Mouse (Mus musculus): ENCODE measurements around the gene Stard5.

Stard5 gene

DNA sequence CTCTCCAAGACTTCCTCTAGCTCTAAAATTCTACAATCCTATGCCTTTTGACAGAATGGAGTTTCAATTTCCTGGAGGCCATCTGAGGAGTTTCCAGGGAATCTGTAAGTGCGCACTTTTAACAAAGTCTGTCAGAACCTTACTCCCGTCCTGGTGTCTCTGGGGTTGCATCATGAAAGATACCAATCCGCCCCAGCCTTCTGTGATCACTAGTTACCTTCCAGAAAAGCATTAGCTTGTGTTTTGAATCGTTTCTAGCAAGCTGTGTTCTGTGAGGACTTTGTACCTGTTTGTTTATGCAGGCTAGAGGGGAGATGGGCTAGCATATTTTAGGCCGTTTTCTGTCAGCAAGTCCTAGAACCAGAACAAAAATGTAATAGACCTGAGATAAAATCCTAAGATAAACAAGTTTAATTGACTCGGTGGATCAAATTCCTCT lies 942 bp downstream of the Stard5 start:
- in situ Hi-C loops (cut with MboI, MseI) = no loop called here

- in situ Hi-C loops (cut with MboI, MseI) = no loop called here
Observed at GRCm38 (mm10) chr7:83633856-83634255, 2.1 kb downstream of the Stard5 start.

DNA sequence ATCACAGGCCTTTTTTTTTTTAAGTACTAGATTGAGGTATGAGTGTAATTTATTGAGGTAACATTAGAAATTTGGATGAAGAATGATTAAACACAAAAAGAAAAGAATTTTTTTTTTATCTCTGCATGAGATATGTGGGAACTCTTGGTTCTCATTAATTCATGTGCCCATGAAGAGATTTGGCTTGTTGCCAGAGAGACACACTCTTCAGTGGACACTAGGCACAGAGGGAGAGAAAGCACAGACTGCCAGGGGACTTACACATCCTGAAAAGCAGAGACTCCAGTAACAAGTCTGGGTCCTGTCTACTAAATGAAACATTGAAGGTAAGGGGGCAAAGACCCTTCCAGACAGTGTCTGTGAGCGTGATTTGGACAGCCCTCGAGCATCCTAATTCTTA lies 4.0 kb downstream of the Stard5 start:
- in situ Hi-C loops (cut with MboI, MseI) = no loop called here

DNA sequence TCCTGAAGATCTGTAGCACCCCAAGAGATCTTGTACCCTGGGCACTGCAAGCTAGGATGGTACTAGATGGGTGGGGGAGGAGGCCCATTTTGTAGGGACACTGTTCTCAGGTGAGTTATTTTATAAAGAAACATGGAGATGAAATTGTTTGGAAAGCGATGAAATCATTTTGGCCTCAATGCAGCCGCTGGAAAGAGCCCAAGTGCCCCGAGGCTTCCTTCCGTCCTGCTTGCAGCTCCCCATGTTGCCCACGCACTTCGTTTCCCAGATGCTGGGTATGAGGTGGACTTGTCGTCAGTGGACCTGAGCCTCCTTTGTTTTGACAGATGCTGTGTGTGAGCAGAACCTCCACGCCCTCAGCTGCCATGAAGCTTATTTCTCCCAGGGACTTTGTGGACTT lies 4.7 kb downstream of the Stard5 start:
- in situ Hi-C loops (cut with MboI, MseI) = no loop called here

GRCm38 (mm10) chr7:83637781-83638583 lies 6.2 kb downstream of the Stard5 start:
- in situ Hi-C loops (cut with MboI, MseI) = no loop called here

GRCm38 (mm10) chr7:83639084-83639483 lies 7.3 kb downstream of the Stard5 start:
- in situ Hi-C loops (cut with MboI, MseI) = no loop called here

DNA sequence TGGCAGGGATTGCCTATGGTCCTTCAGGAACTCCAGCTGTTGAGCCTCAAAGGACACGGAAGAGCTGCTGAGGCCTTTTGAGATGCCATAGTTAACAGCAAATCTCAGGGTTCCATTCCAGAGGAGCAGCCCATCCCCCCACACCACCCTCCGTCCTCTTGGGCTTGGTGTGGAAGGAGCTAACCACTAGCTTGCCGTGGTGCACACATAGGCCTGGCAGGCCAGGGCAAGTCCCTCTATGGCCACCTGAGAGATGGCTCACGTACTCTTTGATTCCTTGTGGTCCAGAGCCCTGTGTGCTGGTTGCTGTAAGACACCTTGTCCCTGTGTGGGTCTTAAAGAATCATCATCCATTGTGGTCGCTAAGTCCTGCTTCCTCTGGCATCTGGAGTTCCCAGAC lies 8.8 kb downstream of the Stard5 start:
- in situ Hi-C loops (cut with MboI, MseI) = loop anchor here (10.0 kb wide), 2 partner anchors 534 to 986 kb away; no protein-coding TSS in a partner anchor

DNA sequence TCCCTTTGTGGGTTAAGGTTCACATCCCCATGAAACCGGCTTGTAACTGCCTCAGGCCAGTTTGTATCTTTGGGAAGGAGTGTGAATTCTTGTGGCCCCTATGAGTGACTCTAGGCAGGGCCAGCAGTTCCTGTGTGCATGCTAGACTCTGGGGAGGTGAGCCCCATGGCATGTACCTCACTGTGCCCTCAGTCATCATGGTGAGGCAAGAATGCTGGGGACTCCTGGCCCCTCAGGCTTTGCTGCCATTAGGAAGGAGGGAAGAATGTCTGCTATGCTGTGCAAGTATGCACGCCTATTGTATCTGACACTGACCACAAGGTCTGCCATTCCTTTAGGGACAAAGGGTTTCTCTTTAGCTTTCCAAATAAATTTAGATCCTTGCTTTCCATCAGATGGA lies 9.4 kb downstream of the Stard5 start:
- in situ Hi-C loops (cut with MboI, MseI) = loop anchor here (10.0 kb wide), 2 partner anchors 534 to 986 kb away; no protein-coding TSS in a partner anchor

DNA sequence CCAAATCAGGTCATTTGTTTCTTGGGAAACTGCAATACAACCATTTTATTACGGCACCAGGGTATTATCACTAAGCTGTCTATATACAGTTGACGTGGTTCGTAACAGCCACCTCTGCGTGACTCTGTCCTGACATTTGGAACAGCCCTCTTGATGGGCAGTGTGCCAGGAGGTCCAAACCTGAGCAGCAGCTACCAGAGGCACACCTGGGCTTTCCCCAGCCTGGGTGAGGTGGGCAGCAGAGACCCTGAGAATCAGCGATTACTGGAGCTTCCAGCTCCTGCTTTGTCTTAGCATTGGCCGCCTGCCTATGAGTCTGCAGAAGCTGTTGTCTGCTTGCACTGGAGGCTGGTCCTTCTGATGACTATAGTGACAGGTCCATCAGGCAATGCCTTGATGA lies 11.8 kb downstream of the Stard5 start:
- in situ Hi-C loops (cut with MboI, MseI) = loop anchor here (10.0 kb wide), 2 partner anchors 531 to 989 kb away; no protein-coding TSS in a partner anchor

DNA sequence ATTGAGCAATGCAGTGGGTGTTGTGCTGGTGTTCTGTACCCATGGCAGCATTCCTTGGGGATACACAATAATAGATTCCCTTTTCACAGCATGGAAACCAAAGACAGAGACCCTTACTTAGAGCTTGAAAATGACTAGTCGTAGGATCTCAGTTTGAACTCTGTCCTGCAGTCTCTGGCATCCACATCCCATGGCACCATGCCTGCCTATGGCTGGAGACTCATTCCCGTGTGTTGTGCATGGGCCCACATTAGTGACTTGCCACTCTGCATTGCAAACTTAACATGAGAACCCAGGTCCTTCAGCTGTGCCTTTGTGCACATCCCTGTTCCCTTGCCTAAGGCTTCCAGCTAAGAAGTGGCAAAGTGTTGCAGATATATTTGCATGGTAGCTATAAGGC lies 13.0 kb downstream of the Stard5 start:
- in situ Hi-C loops (cut with MboI, MseI) = loop anchor here (10.0 kb wide), 2 partner anchors 530 to 990 kb away; no protein-coding TSS in a partner anchor

DNA sequence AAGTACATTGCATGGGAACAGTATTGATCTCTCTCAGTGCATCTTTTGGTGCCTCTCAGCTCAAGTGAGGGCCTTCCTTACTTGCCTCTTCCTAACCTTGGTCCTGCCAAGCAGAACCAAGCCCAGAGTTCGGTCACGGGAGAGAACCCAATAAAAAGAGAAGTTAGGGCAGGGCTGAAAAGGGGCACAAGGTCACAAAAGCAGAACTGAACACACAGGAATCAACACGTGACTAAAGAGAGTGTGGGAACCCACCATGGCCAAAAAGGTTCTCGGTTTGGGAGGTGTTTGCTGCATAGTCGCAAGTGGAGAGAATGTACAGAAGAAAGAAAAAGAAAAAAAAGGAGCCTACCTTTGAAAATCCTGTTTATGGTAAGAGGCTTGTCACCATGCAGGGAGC lies 13.7 kb downstream of the Stard5 start:
- in situ Hi-C loops (cut with MboI, MseI) = loop anchor here (10.0 kb wide), 2 partner anchors 529 to 991 kb away; no protein-coding TSS in a partner anchor

GRCm38 (mm10) chr7:83648807-83649206 lies 17.0 kb downstream of the Stard5 start:
- in situ Hi-C loops (cut with MboI, MseI) = loop anchor here (10.0 kb wide), 2 partner anchors 526 to 994 kb away; no protein-coding TSS in a partner anchor

- in situ Hi-C loops (cut with MboI, MseI) = loop anchor here (5.0 kb wide), 1 partner anchor 232 kb away; the partner anchor contains the start of genes Mesd and Tlnrd1
Observed at GRCm38 (mm10) chr7:83650638-83651037, 18.9 kb downstream of the Stard5 start.

DNA sequence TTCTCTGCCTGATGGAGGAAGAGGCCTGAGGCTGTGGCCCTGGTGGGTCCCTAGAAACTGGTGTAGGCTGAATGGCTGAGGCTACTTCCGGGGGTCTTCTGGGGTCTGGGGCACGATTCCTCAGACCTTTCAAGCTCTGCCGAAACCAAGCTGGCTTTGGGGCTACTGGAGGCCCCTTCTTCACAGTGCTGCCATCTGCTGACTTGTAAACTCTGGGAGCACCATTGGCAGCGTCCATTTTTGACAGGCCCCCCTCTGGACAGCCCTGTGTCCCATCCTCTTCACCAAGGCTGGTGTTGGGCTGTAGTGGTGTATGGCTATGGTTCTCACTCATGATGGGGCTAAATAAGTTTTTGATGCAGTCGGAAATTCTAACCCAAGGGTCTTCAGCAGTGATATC lies 20.7 kb downstream of the Stard5 start:
- in situ Hi-C loops (cut with MboI, MseI) = loop anchor here (5.0 kb wide), 1 partner anchor 230 kb away; the partner anchor contains the start of genes Mesd and Tlnrd1

DNA sequence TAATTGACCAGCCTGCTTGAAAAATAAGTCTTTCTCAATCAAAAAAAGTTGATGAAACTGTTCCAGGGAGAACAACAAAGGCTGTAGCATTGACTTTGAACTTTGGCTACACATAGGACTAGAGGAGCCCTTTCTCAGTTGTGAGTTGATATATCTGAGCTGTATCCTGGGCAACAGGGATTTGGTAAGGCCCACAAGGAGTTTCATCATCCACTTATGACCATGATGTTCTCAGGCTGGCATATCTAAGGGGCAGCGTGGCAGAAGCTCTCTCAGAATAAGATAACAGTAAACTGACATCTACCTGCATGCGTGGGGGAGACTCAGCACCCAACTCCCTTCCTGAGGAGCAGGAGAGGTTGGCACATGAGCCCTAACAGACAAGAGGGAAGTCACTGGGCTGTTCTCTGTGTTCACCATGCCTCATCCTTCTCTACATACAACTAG lies 21.9 kb downstream of the Stard5 start:
- in situ Hi-C loops (cut with MboI, MseI) = loop anchor here (5.0 kb wide), 1 partner anchor 229 kb away; the partner anchor contains the start of genes Mesd and Tlnrd1

GRCm38 (mm10) chr7:83654196-83654595 lies 22.4 kb downstream of the Stard5 start:
- in situ Hi-C loops (cut with MboI, MseI) = loop anchor here (5.0 kb wide), 1 partner anchor 228 kb away; the partner anchor contains the start of genes Mesd and Tlnrd1

- in situ Hi-C loops (cut with MboI, MseI) = loop anchor here (5.0 kb wide), 2 partner anchors 227 to 788 kb away; partner anchors contain the start of genes Mesd, Mex3b and Tlnrd1
Observed at GRCm38 (mm10) chr7:83654938-83655630, 23.3 kb downstream of the Stard5 start.

DNA sequence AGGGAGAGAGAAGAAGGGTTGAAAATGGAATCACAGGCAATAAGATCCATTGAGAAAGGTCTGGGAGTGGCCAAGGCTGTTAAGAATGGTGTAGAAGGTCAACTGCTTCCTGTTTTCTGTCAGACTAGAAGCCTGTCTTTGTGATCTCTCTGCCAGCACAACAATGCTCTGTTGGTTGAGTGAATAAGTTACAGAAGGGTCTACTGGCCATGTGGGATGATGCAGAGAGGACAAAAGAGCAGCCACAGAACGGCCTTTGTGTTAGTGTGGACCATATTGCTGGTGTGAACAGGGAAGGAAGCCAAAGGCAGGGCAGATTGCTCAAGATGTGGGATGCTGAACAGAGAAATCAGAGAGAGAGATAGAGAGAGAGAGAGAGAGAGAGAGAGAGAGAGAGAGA lies 27.0 kb downstream of the Stard5 start:
- in situ Hi-C loops (cut with MboI, MseI) = loop anchor here (5.0 kb wide), 1 partner anchor 791 kb away; the partner anchor contains the start of gene Mex3b

GRCm38 (mm10) chr7:83659159-83660065 lies 27.7 kb downstream of the Stard5 start:
- in situ Hi-C loops (cut with MboI, MseI) = loop anchor here (5.0 kb wide), 1 partner anchor 792 kb away; the partner anchor contains the start of gene Mex3b

GRCm38 (mm10) chr7:83660273-83660691 lies 28.5 kb downstream of the Stard5 start:
- in situ Hi-C loops (cut with MboI, MseI) = no loop called here

GRCm38 (mm10) chr7:83661031-83661430 lies 29.3 kb downstream of the Stard5 start:
- in situ Hi-C loops (cut with MboI, MseI) = no loop called here

Data from T-helper 2 cell (primary cell).